Mouse (Mus musculus) erythroblast, embryonic 14.5 days (primary cell): ENCODE measurements around the gene Fam81a.

Experiments
- GATA1 ChIP-seq: IDR thresholded peaks from 2 replicates; pipeline ENCODE4 v1.6.1; 2012; ENCODE audit warnings: low read length, inconsistent platforms, mixed read lengths
- TAL1 ChIP-seq: IDR thresholded peaks from 3 replicates; pipeline ENCODE4 v1.6.1; 2012; ENCODE audit warnings: low read length, inconsistent platforms, mixed read lengths

- no peak for TF ChIP-seq GATA1
- no peak for TF ChIP-seq TAL1
Measured at GRCm38 (mm10) chr9:70141885-70142326, 454 bp downstream of the Fam81a start.
